Mouse (Mus musculus): ENCODE measurements around the gene Tor1a. TPM values are rescaled to one million over a fixed set of nuclear protein-coding genes. Genes with fewer than 3 reads are reported as not detected.
A peak's percentile ranks its signal among the peaks of the same experiment; 100 is the strongest.
"Not testable (repeated sequence)": the region's sequence is repeated elsewhere in the genome, so short reads cannot be mapped to it uniquely, and the experiment has no call there.

Gene Tor1a
- total RNA-seq, 2 experiments from 2014 or later: 13.7 to 18.4 TPM

DNA sequence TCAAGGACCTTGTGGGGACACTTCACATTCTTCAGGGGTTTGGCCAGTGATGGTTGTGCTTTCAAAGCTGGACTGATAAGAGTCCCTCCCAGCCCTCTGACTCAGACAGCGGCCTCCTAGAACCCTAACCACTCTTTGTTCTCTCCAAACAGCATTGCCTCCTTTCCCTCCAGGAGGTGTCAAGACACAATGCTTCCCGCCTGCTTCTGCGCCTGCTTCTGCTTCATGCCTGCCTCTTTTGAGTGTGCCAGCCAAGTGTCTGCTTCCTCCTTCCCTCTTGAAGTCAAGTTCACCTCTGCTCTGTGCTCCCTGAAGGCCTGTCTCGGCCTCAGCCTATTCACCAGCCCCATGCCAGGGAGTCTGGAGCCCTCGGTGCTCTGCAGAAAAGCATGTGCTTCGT lies 49.6 kb downstream of the Tor1a start:
- no peak for DNase-seq

DNA sequence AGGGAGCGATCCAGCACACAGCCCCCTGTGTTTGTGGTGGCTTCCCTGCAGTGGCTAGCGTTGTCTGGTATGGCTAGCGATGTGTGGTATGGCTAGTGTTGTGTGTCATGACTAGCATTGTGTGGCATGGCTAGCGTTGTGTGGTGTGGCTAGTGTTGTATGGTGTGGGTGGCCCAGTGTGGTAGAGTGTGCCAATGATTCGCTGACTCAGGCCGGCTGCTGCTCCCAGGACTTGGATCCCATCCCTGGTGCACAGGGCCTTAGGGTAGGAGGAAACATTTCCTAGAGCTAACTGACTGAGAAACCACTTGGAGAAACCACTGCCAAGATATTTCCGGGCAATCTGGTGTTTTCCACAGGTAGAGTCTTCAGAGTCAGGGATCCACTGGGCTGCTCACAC lies 50.1 kb downstream of the Tor1a start:
- no peak for DNase-seq

DNA sequence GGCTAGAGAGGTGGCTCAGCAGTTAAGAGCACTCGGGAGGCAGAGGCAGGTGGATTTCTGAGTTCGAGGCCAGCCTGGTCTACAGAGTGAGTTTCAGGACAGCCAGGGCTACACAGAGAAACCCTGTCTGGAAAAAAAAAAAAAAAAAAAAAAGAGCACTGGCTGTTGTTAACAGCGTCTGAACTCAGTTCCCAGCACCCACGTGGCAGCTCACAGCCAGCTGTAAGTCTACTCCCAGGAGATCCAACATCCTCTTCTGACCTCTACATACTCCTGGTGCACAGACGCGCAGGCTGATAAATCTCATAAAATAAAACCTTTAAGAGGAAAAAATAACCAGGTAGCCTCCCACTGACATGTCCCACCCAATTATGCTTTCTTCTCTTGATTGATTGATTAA lies 51.8 kb downstream of the Tor1a start:
- DNase-seq: not testable (repeated sequence)

DNA sequence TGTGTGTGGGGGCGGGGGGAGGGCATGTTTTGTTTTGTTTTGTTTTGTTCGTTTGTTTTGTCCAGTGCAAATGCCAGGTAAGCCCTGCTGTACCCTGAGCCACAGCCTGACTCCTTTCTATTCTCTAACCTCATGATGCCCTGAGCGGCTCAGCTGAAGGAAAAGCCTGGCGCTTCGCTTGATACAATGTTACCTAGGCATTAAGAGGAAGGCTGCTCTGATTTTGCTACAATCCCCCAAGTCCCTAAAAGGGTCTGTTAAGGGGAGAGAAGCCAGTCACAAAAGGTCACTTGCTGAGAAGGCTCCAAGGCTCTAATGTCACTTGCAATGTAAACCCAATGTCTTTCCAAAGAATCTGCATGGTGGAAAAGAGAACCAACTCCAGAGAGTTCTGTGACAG lies 52.4 kb downstream of the Tor1a start:
- no peak for DNase-seq

DNA sequence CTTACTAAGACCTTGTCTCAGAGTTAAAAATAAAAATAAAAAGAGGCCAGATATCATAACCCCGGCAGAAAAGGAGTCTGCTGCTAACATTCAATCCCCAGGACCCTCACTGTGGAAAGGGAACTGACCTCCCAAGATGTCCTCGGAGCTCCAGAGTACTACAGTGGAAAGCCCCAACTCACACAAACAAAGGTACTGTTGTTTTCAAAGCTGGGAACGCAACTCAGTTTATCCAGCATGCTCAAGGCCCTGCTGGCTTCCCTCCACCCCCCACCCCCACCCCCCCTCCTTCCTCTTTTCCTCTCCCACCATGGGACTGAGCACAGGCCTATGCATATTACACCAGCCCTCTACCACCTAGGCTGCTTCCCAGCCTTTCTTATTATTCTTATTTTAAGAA lies 52.9 kb downstream of the Tor1a start:
- DNase-seq: no peak

DNA sequence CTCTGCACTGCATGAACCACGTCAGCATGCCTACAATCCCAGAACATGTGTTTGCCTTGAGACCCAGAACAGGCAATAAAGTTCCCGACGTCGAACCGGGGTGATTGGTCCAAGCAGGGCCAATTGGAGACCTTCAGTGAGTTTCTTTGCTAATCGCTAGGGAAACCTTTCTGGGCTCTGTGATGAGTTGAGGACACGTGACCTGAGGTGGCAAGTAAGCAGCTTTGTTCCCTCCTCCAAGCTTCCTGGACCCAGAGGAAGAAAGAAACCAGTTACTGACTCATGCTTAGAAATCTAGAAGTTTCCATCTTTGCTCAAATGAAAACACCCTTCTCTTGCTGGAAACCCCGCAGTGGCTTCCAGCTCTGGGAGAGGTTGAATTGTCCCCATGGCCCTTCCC lies 54.7 kb downstream of the Tor1a start:
- DNase-seq: no peak

DNA sequence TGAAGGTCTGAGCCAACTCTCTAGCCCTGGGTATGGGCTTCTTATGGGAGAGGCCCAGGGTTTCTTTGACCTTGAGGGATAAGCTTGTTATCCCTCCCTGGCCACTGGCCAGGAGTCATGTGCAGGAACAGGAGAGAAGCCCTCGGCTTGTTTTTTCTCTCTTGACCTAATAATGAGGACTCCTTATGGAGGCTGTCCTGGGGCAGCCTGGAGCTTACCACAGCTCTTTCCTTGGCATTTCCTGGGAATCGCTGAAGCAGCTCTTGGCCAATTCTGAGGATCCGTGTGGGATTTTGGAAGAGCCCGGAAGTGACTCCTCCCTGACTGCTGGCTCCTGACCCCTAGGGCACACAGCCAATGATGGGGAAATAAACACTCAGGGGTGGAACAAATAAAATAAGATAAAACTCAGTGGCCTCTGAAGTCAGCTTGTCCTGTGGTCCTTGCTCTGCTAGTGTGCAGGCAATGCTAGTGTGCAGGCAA lies 55.4 kb downstream of the Tor1a start:
- DNase-seq: peak; percentile 70

Other genes starting within 250 kb of the Tor1a start
- 1 to 10 TPM in 1 of 2 experiments, under 1 TPM in 1; 0.33 to 1.1 TPM for gene 1700001O22Rik, start 164.3 kb downstream of the Tor1a start, total RNA-seq (2021)
- 10 to 100 TPM; 20.1 to 22.8 TPM for gene Ntmt1, start 160.1 kb downstream of the Tor1a start, total RNA-seq (2021)
- 1 to 10 TPM; 8.9 to 9.0 TPM for gene Asb6, start 137.6 kb downstream of the Tor1a start, total RNA-seq (2021)
- gene Prrx2, start 133.0 kb downstream of the Tor1a start, total RNA-seq (2021): 1 to 10 TPM; 4.3 to 4.8 TPM
- gene Ptges, start 38.1 kb downstream of the Tor1a start, total RNA-seq (2021): 1 to 10 TPM; 7.4 to 9.0 TPM
- 10 to 100 TPM; 20.9 to 23.4 TPM for gene Tor1b, start 15.0 kb downstream of the Tor1a start, total RNA-seq (2021)
- gene BC005624, start 14.3 kb upstream of the Tor1a start, total RNA-seq (2021): 10 to 100 TPM; 16.5 to 19.0 TPM
- gene Usp20, start 14.3 kb upstream of the Tor1a start, total RNA-seq (2021): 10 to 100 TPM; 17.4 to 29.4 TPM
- 10 to 100 TPM; 27.9 to 30.3 TPM for gene Fnbp1, start 174.1 kb upstream of the Tor1a start, total RNA-seq (2021)
- 10 to 100 TPM; 27.4 to 32.4 TPM for gene Gpr107, start 184.4 kb upstream of the Tor1a start, total RNA-seq (2021)